Mouse (Mus musculus) heart, embryonic 10.5 days (tissue): ENCODE measurements around the gene Cfc1. TPM values are rescaled to one million over a fixed set of nuclear protein-coding genes. Genes with fewer than 3 reads are reported as not detected.

Source experiments
- DNase-seq: peaks from one replicate; pipeline ENCODE4 v3.0.0-alpha.2; 2017; ENCODE audit warnings: low spot score
- H3K27ac ChIP-seq: fragments of 300-500 bp; sonication (generic); 2 replicates; pipeline ENCODE4 v1.5.1; 2016; ENCODE audit warnings: mild to moderate bottlenecking
- H3K27me3 ChIP-seq: fragments of 300-500 bp; sonication (generic); 2 replicates; pipeline ENCODE4 v1.6.1; 2016; ENCODE audit warnings: mild to moderate bottlenecking; ENCODE audit not compliant: poor library complexity, insufficient read depth, severe bottlenecking
- H3K36me3 ChIP-seq: fragments of 300-500 bp; sonication (generic); 2 replicates; pipeline ENCODE4 v1.6.1; 2016; ENCODE audit warnings: mild to moderate bottlenecking, moderate library complexity
- H3K4me1 ChIP-seq: fragments of 300-500 bp; sonication (generic); 2 replicates; pipeline ENCODE4 v1.6.1; 2016; ENCODE audit warnings: mild to moderate bottlenecking
- H3K4me3 ChIP-seq: fragments of 300-500 bp; sonication (generic); 2 replicates; pipeline ENCODE4 v1.5.1; 2016; ENCODE audit warnings: mild to moderate bottlenecking, moderate library complexity
- H3K9me3 ChIP-seq: fragments of 300-500 bp; sonication (generic); 2 replicates; pipeline ENCODE4 v1.6.1; 2016; ENCODE audit warnings: mild to moderate bottlenecking, moderate library complexity
- WGBS: fragments of 180-500 bp; shearing (Covaris S2); methylation state at CpG from one replicate; pipeline ENCODE4 v1.1.7; 2016; 5-methylcytosine and 5-hydroxymethylcytosine counted together
- polyA plus RNA-seq: library from polyadenylated mRNA; unstranded; fragments of >200 nt; fragmentation: Nextera tagmentation; extraction: Ambion mirVana; gene quantifications from 2 replicates; pipeline ENCODE4 v1.2.1, GENCODE M21; 2016

Cfc1 gene
- polyA plus RNA-seq, 1 experiment from 2014 or later: 2.0 TPM

DNA sequence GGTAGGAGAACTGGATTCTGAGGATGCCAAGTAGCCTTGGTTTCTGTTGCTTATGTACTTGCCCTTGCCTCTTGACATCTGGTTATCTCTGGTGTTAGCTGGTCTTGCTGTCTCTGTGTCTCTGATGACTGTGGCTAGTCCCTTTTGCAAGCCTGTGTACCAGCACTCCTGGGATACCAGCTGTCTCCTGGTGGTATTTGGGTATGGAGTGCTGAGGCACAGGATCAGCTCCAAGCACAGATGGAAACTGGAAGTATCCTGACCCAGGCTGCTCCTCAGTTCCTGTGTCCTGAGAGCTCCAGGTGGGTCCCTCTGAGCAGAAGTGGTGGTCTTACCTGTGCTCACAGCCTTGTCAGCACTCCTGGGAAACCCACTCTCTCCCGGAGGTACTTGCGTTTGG lies 32.7 kb downstream of the Cfc1 start:
- Histone ChIP-seq H3K27ac (no peak overlapping the region), H3K9me3 (no peaks in the 10 kb centered on the region), H3K36me3 (no peaks in the 10 kb centered on the region), H3K4me1 (no peaks in the 10 kb centered on the region), H3K27me3 (no peaks in the 10 kb centered on the region), H3K4me3 (no peak overlapping the region)
- 94% methylated on average over 2 of the region's 2 CpGs for WGBS
- peak; percentile 51 for DNase-seq

DNA sequence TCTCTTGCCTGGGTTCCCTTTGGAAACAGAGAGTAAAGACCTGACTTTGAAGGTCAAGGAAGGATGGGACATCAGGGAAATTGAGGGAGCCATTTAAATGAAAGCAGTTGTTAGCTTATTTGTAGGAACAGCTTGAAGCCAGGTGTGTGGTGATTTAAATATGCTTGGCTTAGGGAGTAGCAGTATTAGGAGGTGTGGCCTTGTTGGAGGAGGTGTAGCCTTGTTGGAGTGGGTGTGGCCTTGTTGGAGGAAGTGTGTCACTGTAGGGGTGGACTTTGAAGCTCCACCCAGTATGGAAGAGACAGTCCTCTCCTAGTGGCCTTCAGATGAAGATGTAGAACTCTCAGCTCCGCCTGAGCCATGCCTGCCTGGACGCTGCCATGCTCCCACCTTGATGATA lies 34.4 kb downstream of the Cfc1 start:
- H3K27ac ChIP-seq: no peak overlapping the region
- H3K9me3 ChIP-seq: no peaks in the 10 kb centered on the region
- DNase-seq: peak; percentile 52
- H3K27me3 ChIP-seq: no peaks in the 10 kb centered on the region
- H3K4me1 ChIP-seq: no peaks in the 10 kb centered on the region
- H3K36me3 ChIP-seq: no peaks in the 10 kb centered on the region
- no peak overlapping the region for H3K4me3 ChIP-seq
- 82% methylated on average over 2 of the region's 2 CpGs for whole genome bisulfite sequencing

DNA sequence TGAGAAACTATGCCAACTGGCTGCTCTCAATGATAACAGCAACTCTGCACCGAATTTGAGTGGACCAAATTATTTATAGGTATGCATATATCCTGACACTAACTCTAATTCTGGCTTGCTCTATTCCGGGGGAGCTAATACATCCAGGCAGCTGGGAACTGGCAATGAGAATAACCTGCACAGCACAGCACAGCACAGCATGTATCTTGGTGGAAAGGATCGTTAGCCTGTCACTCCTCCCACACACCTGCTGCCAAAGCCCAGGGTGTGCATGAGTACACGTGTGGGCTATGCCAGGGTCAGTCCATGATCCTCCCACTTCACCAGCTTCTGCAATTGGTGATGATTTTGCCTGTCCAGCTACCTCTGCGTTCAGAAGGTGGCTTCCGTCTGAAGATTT lies 36.0 kb downstream of the Cfc1 start:
- Histone ChIP-seq H3K4me3 (no peak overlapping the region), H3K36me3 (no peaks in the 10 kb centered on the region), H3K27ac (no peak overlapping the region), H3K4me1 (no peaks in the 10 kb centered on the region), H3K27me3 (no peaks in the 10 kb centered on the region), H3K9me3 (no peaks in the 10 kb centered on the region)
- WGBS: 78% methylated on average over 6 of the region's 6 CpGs
- DNase-seq: peak; percentile 5

DNA sequence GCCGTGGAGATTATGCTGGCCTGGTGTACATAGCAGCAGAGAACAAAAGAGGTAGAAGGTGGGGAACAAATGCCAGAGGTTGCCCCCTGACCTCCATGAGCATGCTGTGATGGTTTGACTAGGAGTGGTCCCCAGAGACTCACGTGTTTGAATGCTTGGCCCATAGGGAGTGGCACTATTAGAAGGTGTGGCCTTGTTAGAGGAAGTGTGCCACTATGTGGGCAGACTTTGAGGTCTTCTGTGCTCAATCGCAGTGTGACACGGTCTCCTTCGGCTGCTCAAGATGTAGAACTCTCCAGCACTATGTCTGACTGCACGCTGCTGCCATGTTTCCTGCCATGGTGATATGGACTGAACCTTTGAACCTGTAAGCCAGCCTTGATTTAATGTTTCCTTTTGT lies 37.8 kb downstream of the Cfc1 start:
- H3K4me3 ChIP-seq: no peak overlapping the region
- no peaks in the 10 kb centered on the region for H3K4me1 ChIP-seq
- 84% methylated on average over 6 of the region's 6 CpGs for WGBS
- no peaks in the 10 kb centered on the region for H3K36me3 ChIP-seq
- no peak for DNase-seq
- peaks cover 3% of the 10 kb centered on the region for H3K27me3 ChIP-seq
- H3K9me3 ChIP-seq: no peaks in the 10 kb centered on the region
- no peak overlapping the region for H3K27ac ChIP-seq

GRCm38 (mm10) chr1:34578851-34579781 lies 43.7 kb downstream of the Cfc1 start, which contains the start of gene Amer3:
Amer3 (plus strand) TSS chr1:34579657.
- H3K9me3 ChIP-seq: no peaks in the 10 kb centered on the region
- peaks cover 25% of the 10 kb centered on the region for H3K27me3 ChIP-seq
- no peaks in the 10 kb centered on the region for H3K36me3 ChIP-seq
- H3K4me3 ChIP-seq: peak within 1 kb of the TSS; percentile 57
- H3K4me1 ChIP-seq: peaks cover 12% of the 10 kb centered on the region
- DNase-seq: peak; percentile 78
- H3K27ac ChIP-seq: no peak within 1 kb of the TSS
- WGBS: under 1% methylated on average over 53 of the region's 53 CpGs

DNA sequence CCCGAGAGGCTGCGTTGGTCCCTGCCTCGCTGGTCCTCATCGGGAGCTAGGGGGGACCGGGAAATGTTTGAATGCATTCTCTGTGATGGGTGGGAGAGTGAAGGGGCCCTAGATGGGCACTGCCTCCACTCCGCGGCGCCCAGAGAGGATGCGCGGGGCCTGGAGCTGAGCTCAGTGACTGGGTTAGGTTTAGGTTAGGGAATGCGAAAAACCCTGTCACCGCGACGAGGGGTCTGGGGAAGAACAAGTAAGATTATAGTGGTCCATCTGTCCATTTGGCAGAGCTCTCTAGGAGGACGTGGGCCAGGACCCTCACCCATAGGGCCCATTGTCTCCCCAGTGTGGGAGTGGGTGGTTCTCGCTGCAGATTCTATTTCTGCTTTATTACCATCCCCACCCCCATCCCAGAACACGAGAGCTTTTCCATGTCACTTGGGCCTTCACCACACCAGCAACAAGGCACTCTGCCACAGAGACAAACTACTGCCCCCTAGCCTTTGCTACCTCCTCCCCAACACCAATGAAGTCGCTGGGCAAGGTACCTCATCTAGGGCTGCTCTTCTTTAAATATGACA lies 44.4 kb downstream of the Cfc1 start:
- H3K4me3 ChIP-seq: peak overlapping the region; percentile 57
- peak; percentile 63 for DNase-seq
- no peaks in the 10 kb centered on the region for H3K36me3 ChIP-seq
- H3K27ac ChIP-seq: no peak overlapping the region
- no peaks in the 10 kb centered on the region for H3K9me3 ChIP-seq
- peaks cover 12% of the 10 kb centered on the region for H3K4me1 ChIP-seq
- 1% methylated on average over 18 of the region's 18 CpGs for WGBS
- peaks cover 25% of the 10 kb centered on the region for H3K27me3 ChIP-seq

DNA sequence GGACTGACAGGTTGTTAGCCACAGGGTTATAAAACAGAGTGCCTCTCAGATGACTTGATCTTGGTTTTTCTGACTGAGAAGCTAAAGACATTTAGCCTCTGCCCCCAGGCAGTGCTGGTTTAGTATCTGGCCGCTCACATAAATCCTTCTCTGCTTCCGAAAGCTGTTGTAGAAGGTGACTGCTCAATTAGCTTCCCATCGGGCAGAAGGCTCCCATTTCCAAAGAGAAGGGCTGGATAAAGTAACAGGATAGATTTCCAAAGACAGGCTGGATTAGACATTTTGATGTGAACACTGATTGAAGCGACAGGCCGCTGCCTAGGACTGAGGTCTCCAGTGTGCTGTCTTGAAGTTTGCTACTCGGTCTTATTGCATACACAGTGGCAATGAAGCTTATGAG lies 46.8 kb downstream of the Cfc1 start:
- H3K9me3 ChIP-seq: no peaks in the 10 kb centered on the region
- peaks cover 25% of the 10 kb centered on the region for H3K27me3 ChIP-seq
- H3K36me3 ChIP-seq: no peaks in the 10 kb centered on the region
- H3K4me3 ChIP-seq: no peak overlapping the region
- peaks cover 12% of the 10 kb centered on the region for H3K4me1 ChIP-seq
- no peak overlapping the region for H3K27ac ChIP-seq
- 80% methylated on average over 6 of the region's 6 CpGs for WGBS
- no peak for DNase-seq

DNA sequence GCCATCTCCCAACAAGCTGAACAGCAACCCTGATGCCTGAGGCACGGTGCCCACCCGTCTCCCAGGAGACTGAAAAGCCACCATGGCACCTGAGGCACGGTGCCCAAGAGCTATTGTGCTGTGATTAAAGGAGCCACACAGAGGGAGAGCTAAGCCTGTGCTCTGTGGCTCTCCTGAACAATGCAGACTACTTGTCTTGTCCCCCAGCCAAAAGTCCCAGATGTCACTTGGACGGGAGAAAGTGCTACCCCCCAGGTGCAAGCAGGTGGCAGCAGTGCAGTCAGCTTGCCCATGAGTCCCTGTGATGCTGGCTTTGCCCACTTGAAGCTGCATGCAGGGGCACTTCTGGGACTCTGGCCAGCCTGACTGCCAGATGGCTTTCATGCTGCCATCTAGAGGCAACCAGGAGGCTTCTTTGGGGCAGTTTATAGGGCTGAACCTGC lies 48.4 kb downstream of the Cfc1 start:
- Histone ChIP-seq H3K9me3 (no peaks in the 10 kb centered on the region), H3K27me3 (peaks cover 16% of the 10 kb centered on the region), H3K36me3 (no peaks in the 10 kb centered on the region), H3K4me1 (peaks cover 10% of the 10 kb centered on the region), H3K4me3 (no peak overlapping the region), H3K27ac (no peak overlapping the region)
- DNase-seq: no peak
- 24% methylated on average over 4 of the region's 4 CpGs for WGBS

- no peak for DNase-seq
- peaks cover 2% of the 10 kb centered on the region; the same call in 1 of the 2 replicates for H3K4me1 ChIP-seq
- peaks cover 11% of the 10 kb centered on the region for H3K27me3 ChIP-seq
- 76% methylated on average over 4 of the region's 4 CpGs for WGBS
- H3K4me3 ChIP-seq: no peak overlapping the region
- H3K27ac ChIP-seq: no peak overlapping the region
- H3K9me3 ChIP-seq: no peaks in the 10 kb centered on the region
- H3K36me3 ChIP-seq: no peaks in the 10 kb centered on the region
These were observed 49.3 kb downstream of the Cfc1 start for GRCm38 (mm10) chr1:34584736-34585135.

GRCm38 (mm10) chr1:34587298-34588096 lies 52.0 kb downstream of the Cfc1 start:
- Histone ChIP-seq H3K4me1 (no peaks in the 10 kb centered on the region), H3K27me3 (no peaks in the 10 kb centered on the region), H3K4me3 (no peak overlapping the region), H3K9me3 (no peaks in the 10 kb centered on the region), H3K36me3 (no peaks in the 10 kb centered on the region), H3K27ac (no peak overlapping the region)
- WGBS: 82% methylated on average over 22 of the region's 22 CpGs
- no peak for DNase-seq
